Mouse (Mus musculus) E14TG2a.4 (cell line): ENCODE measurements around the gene Atrnl1.
"Not testable (repeated sequence)": the region's sequence is repeated elsewhere in the genome, so short reads cannot be mapped to it uniquely, and the experiment has no call there.

Experiments used
- H3K27me3 ChIP-seq: 2 replicates; pipeline ENCODE4 v1.6.1; 2014; ENCODE audit warnings: low read length, control low read depth; ENCODE audit not compliant: insufficient read depth
- H3K36me3 ChIP-seq: 2 replicates; pipeline ENCODE4 v1.6.1; 2014; ENCODE audit warnings: low read length, control low read depth; ENCODE audit not compliant: insufficient read depth
- H3K4me1 ChIP-seq: replicated peaks from 2 replicates; pipeline ENCODE4 v1.6.1; 2014; ENCODE audit warnings: low read depth, low read length, control low read depth
- H3K4me3 ChIP-seq: replicated peaks from 2 replicates; pipeline ENCODE4 v1.5.1; 2014; ENCODE audit warnings: mild to moderate bottlenecking, low read length
- H3K9me3 ChIP-seq: 2 replicates; pipeline ENCODE4 v1.6.1; 2014; ENCODE audit warnings: low read length, control low read depth
- CTCF ChIP-seq: conservative IDR thresholded peaks from 2 replicates; pipeline ENCODE4 v1.5.1; 2014; ENCODE audit warnings: low read length
- NANOG ChIP-seq: IDR thresholded peaks from 2 replicates; pipeline ENCODE4 v1.6.1; 2014; ENCODE audit warnings: borderline replicate concordance, low read length, mixed read lengths
- POU5F1 ChIP-seq: IDR thresholded peaks from 2 replicates; pipeline ENCODE4 v1.6.1; 2014; ENCODE audit warnings: low read length, borderline replicate concordance

Atrnl1 gene

GRCm38 (mm10) chr19:57837882-57838281 is 227.0 kb downstream of the Atrnl1 start:
- H3K9me3 ChIP-seq: no peaks in the 10 kb centered on the region
- no peak overlapping the region for H3K4me3 ChIP-seq
- H3K36me3 ChIP-seq: no peaks in the 10 kb centered on the region
- H3K4me1 ChIP-seq: no peaks in the 10 kb centered on the region
- no peaks in the 10 kb centered on the region for H3K27me3 ChIP-seq
- no peak for TF ChIP-seq NANOG
- no peak for TF ChIP-seq POU5F1
- TF ChIP-seq CTCF: no peak

- Histone ChIP-seq H3K4me3 (no peak overlapping the region), H3K27me3 (no peaks in the 10 kb centered on the region), H3K36me3 (no peaks in the 10 kb centered on the region), H3K9me3 (no peaks in the 10 kb centered on the region), H3K4me1 (no peaks in the 10 kb centered on the region)
- no peak for TF ChIP-seq NANOG
- TF ChIP-seq CTCF: no peak
- TF ChIP-seq POU5F1: no peak
These were observed 227.7 kb downstream of the Atrnl1 start for GRCm38 (mm10) chr19:57838546-57838945.

GRCm38 (mm10) chr19:57849915-57850314 is 239.1 kb downstream of the Atrnl1 start:
- no peak for TF ChIP-seq CTCF
- Histone ChIP-seq H3K4me3 (no peak overlapping the region), H3K9me3 (peaks cover 4% of the 10 kb centered on the region), H3K27me3 (no peaks in the 10 kb centered on the region), H3K36me3 (no peaks in the 10 kb centered on the region), H3K4me1 (no peaks in the 10 kb centered on the region)

DNA sequence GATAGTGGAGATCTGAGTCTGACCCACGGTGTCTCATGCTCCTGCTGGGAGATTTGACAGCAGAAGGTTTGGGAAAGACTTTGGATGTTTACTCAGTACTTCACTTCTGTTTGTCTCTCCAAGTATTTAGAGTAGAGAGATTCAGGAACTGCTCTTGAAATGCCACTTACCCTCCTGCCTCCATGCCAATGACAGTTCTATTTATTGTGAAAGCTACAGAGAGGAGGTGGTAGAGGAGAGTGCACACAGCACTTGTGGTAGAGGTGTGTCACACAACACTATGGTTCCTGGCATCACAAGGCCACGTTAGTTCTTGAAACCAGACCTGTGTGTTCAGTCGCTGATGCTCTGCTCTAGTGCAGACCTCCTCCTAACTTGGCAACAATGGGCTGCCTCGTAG is 257.5 kb downstream of the Atrnl1 start:
- Histone ChIP-seq H3K4me3 (no peak overlapping the region), H3K4me1 (no peaks in the 10 kb centered on the region), H3K36me3 (no peaks in the 10 kb centered on the region), H3K9me3 (no peaks in the 10 kb centered on the region), H3K27me3 (no peaks in the 10 kb centered on the region)
- TF ChIP-seq CTCF (no peak), POU5F1 (no peak), NANOG (no peak)

- TF ChIP-seq CTCF: no peak
- no peak for TF ChIP-seq NANOG
- no peak for TF ChIP-seq POU5F1
- H3K27me3 ChIP-seq: no peaks in the 10 kb centered on the region
- no peaks in the 10 kb centered on the region for H3K4me1 ChIP-seq
- H3K4me3 ChIP-seq: no peak overlapping the region
- no peaks in the 10 kb centered on the region for H3K36me3 ChIP-seq
- no peaks in the 10 kb centered on the region for H3K9me3 ChIP-seq
These were observed 260.0 kb downstream of the Atrnl1 start for GRCm38 (mm10) chr19:57870871-57871270.

GRCm38 (mm10) chr19:57876057-57876456 is 265.2 kb downstream of the Atrnl1 start:
- Histone ChIP-seq H3K4me3 (no peak overlapping the region), H3K27me3 (no peaks in the 10 kb centered on the region), H3K9me3 (no peaks in the 10 kb centered on the region), H3K4me1 (no peaks in the 10 kb centered on the region), H3K36me3 (no peaks in the 10 kb centered on the region)
- no peak for TF ChIP-seq NANOG
- TF ChIP-seq POU5F1: no peak
- TF ChIP-seq CTCF: peak; percentile 85

DNA sequence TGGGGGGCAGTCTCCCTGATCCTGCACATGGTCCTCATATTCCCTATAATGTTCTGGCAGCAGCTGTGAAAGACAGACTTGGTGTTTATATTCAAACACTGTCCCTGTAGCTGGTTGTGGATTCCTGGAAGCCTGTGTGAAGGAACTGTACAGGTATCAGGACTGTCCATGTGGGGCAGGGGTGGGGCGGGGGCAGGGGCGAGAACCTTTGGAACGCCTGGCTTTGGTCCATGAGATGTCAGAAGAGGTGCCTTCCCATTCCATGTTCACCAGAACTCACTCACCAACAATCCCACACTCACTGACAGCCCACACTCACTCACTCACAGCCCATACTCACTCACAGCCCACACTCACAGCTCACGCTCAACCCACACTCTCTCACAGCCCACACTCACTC is 266.5 kb downstream of the Atrnl1 start:
- Histone ChIP-seq H3K36me3 (no peaks in the 10 kb centered on the region), H3K27me3 (no peaks in the 10 kb centered on the region), H3K4me1 (no peaks in the 10 kb centered on the region), H3K9me3 (no peaks in the 10 kb centered on the region), H3K4me3 (no peak overlapping the region)
- TF ChIP-seq POU5F1: no peak
- TF ChIP-seq CTCF: no peak
- TF ChIP-seq NANOG: no peak

DNA sequence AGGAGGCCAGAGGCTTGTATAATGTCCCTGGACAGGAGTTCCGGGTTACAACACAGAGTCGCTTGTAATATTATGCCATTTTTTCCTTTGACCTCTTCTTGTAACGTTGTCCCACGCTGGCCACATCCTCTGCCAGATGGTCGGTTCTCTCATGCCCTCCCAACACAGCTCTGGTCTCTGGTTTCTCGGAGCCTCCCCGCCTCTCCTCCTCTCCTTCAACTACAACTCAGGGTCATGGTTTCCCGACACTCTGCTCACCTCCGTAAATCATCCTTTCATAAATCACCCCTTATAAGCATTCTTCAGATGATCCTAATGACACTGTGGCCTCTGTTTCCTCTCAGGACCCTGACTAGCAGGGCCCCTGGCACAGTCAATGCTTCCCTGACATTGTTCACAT is 267.7 kb downstream of the Atrnl1 start:
- Histone ChIP-seq H3K4me3 (no peak overlapping the region), H3K4me1 (no peaks in the 10 kb centered on the region)
- TF ChIP-seq CTCF: no peak
- TF ChIP-seq POU5F1: no peak
- TF ChIP-seq NANOG: no peak

GRCm38 (mm10) chr19:57879841-57880240 is 269.0 kb downstream of the Atrnl1 start:
- not testable (repeated sequence) for H3K36me3 ChIP-seq, H3K4me3 ChIP-seq, H3K9me3 ChIP-seq, H3K27me3 ChIP-seq, H3K4me1 ChIP-seq

More for the DNA sequence above, 267.7 kb downstream of the Atrnl1 start:
- H3K27me3 ChIP-seq: no peaks in the 10 kb centered on the region
- H3K36me3 ChIP-seq: no peaks in the 10 kb centered on the region
- no peaks in the 10 kb centered on the region for H3K9me3 ChIP-seq

DNA sequence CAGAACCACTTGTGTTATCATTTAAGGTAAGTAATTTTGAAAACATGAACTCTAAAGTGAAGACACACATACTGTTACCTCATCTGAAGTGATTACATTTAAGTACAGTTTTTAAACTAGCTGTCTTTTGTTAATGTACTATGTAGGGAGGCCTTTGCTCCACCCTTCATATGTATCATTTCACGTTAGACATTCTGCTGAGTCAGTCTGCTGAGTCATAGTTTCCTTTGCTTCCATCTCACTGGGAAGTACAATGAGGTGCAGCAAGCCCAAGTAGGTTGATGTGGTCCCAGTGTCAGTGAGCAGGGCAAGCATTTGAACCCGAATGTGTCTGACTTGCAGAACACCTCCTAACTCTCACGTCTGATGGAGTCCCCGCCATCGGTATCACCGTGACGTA is 271.1 kb downstream of the Atrnl1 start:
- Histone ChIP-seq H3K4me1 (no peaks in the 10 kb centered on the region), H3K9me3 (no peaks in the 10 kb centered on the region), H3K4me3 (no peak overlapping the region), H3K27me3 (no peaks in the 10 kb centered on the region), H3K36me3 (no peaks in the 10 kb centered on the region)
- TF ChIP-seq CTCF (no peak), NANOG (no peak), POU5F1 (no peak)
